Mouse (Mus musculus): ENCODE data around the gene Cfap44.

The Cfap44 gene

GRCm38 (mm10) chr16:44394577-44395243 lies at the start of gene Cfap44:
TSS of gene Cfap44 (plus strand) at chr16:44394796.
- in situ Hi-C loops (cut with MboI): no loop called here

- in situ Hi-C loops (cut with MboI): no loop called here
These were observed 47.3 kb upstream of the Cfap44 start, which contains the start of gene Spice1 for GRCm38 (mm10) chr16:44347071-44347901. TSS of gene Spice1 (plus strand) at chr16:44347121.

- in situ Hi-C loops (cut with MboI): loop anchor here (10.0 kb wide), 1 partner anchor 105 kb away; no protein-coding TSS in a partner anchor
These were observed 44.7 kb upstream of the Cfap44 start for GRCm38 (mm10) chr16:44349801-44350397.

- in situ Hi-C loops (cut with MboI): loop anchor here (10.0 kb wide), 1 partner anchor 111 kb away; no protein-coding TSS in a partner anchor
These were observed 38.3 kb upstream of the Cfap44 start for GRCm38 (mm10) chr16:44356291-44356690.

GRCm38 (mm10) chr16:44357571-44358268 lies 36.9 kb upstream of the Cfap44 start:
- in situ Hi-C loops (cut with MboI): loop anchor here (10.0 kb wide), 1 partner anchor 113 kb away; no protein-coding TSS in a partner anchor

- in situ Hi-C loops (cut with MboI): no loop called here
These were observed 32.4 kb upstream of the Cfap44 start for GRCm38 (mm10) chr16:44361921-44362890.

GRCm38 (mm10) chr16:44365522-44365921 lies 29.1 kb upstream of the Cfap44 start:
- in situ Hi-C loops (cut with MboI): no loop called here

- in situ Hi-C loops (cut with MboI): no loop called here
These were observed 19.1 kb upstream of the Cfap44 start for GRCm38 (mm10) chr16:44375459-44375858.

- in situ Hi-C loops (cut with MboI): no loop called here
These were observed 14.6 kb upstream of the Cfap44 start for GRCm38 (mm10) chr16:44380006-44380405.

- in situ Hi-C loops (cut with MboI): no loop called here
These were observed 13.0 kb upstream of the Cfap44 start for GRCm38 (mm10) chr16:44381578-44381977.

GRCm38 (mm10) chr16:44383549-44383948 lies 11.0 kb upstream of the Cfap44 start:
- in situ Hi-C loops (cut with MboI): no loop called here

- in situ Hi-C loops (cut with MboI): no loop called here
These were observed 10.3 kb upstream of the Cfap44 start for GRCm38 (mm10) chr16:44384251-44384650.

- in situ Hi-C loops (cut with MboI): no loop called here
These were observed 2.6 kb upstream of the Cfap44 start for GRCm38 (mm10) chr16:44391877-44392548.

- in situ Hi-C loops (cut with MboI): no loop called here
These were observed 10.3 kb downstream of the Cfap44 start for GRCm38 (mm10) chr16:44404933-44405332.

GRCm38 (mm10) chr16:44407211-44407610 lies 12.6 kb downstream of the Cfap44 start:
- in situ Hi-C loops (cut with MboI): no loop called here

GRCm38 (mm10) chr16:44408290-44408689 lies 13.7 kb downstream of the Cfap44 start:
- in situ Hi-C loops (cut with MboI): no loop called here

- in situ Hi-C loops (cut with MboI): no loop called here
These were observed 15.6 kb downstream of the Cfap44 start for GRCm38 (mm10) chr16:44410176-44410575.

- in situ Hi-C loops (cut with MboI): no loop called here
These were observed 23.0 kb downstream of the Cfap44 start for GRCm38 (mm10) chr16:44417596-44417995.

- in situ Hi-C loops (cut with MboI): no loop called here
These were observed 27.1 kb downstream of the Cfap44 start for GRCm38 (mm10) chr16:44421735-44422134.

GRCm38 (mm10) chr16:44423499-44423898 lies 28.9 kb downstream of the Cfap44 start:
- in situ Hi-C loops (cut with MboI): no loop called here
